Mouse (Mus musculus) heart, postnatal 0 days (tissue): ENCODE data around the gene Col6a5. TPM values are rescaled to one million over a fixed set of nuclear protein-coding genes. Genes with fewer than 3 reads are reported as not detected.

Experiments used
- ATAC-seq: fragments of 200-750 bp; cut with Nextera tagmentation; 2 replicates; pipeline ENCODE4 v1.8.0; 2017; ENCODE audit warnings: low read depth, moderate number of reproducible peaks, moderate library complexity; ENCODE audit not compliant: insufficient read depth
- DNase-seq: peaks from one replicate; pipeline ENCODE4 v3.0.0-alpha.2; 2016; ENCODE audit warnings: low spot score
- H3K27ac ChIP-seq: fragments of 300-500 bp; sonication (generic); 2 replicates; pipeline ENCODE4 v1.5.1; 2014; ENCODE audit warnings: low read depth, mild to moderate bottlenecking
- H3K27me3 ChIP-seq: fragments of 300-500 bp; sonication (generic); 2 replicates; pipeline ENCODE4 v1.6.1; 2014; ENCODE audit warnings: low read length, mixed read lengths; ENCODE audit not compliant: control insufficient read depth, insufficient read depth
- H3K36me3 ChIP-seq: fragments of 300-500 bp; sonication (generic); replicated peaks from 2 replicates; pipeline ENCODE4 v1.6.1; 2014; ENCODE audit warnings: low read length, mixed read lengths; ENCODE audit not compliant: control insufficient read depth, insufficient read depth
- H3K4me1 ChIP-seq: fragments of 300-500 bp; sonication (generic); 2 replicates; pipeline ENCODE4 v1.6.1; 2014; ENCODE audit warnings: antibody characterized with exemption; ENCODE audit not compliant: control insufficient read depth, insufficient read depth
- H3K4me2 ChIP-seq: fragments of 300-500 bp; sonication (generic); 2 replicates; pipeline ENCODE4 v1.6.1; 2014; ENCODE audit warnings: low read depth, mild to moderate bottlenecking, low read length, moderate library complexity
- H3K4me3 ChIP-seq: fragments of 300-500 bp; sonication (generic); 2 replicates; pipeline ENCODE4 v1.5.1; 2014; ENCODE audit warnings: low read depth, low read length
- H3K9ac ChIP-seq: fragments of 300-500 bp; sonication (generic); replicated peaks from 2 replicates; pipeline ENCODE4 v1.6.1; 2014; ENCODE audit warnings: low read depth, low read length, mixed read lengths
- H3K9me3 ChIP-seq: fragments of 300-500 bp; sonication (generic); replicated peaks from 2 replicates; pipeline ENCODE4 v1.6.1; 2016; ENCODE audit warnings: low read length; ENCODE audit not compliant: control insufficient read depth
- CTCF ChIP-seq: IDR thresholded peaks from 2 replicates; pipeline ENCODE4 v1.5.1; 2016; ENCODE audit warnings: antibody characterized with exemption, control low read depth, low read depth
- EP300 ChIP-seq: IDR thresholded peaks from 2 replicates; pipeline ENCODE4 v1.6.1; 2016; ENCODE audit warnings: antibody characterized with exemption, low read depth
- WGBS: fragments of 180-500 bp; shearing (Covaris S2); extraction: QIAGEN DNeasy Blood & Tissue Kit; methylation state at CpG from one replicate; pipeline ENCODE4 v1.1.7; 2014; 5-methylcytosine and 5-hydroxymethylcytosine counted together
- polyA plus RNA-seq: library from polyadenylated mRNA; unstranded; fragments of >200 nt; fragmentation: Nextera tagmentation; extraction: Ambion mirVana; gene quantifications from 2 replicates; pipeline ENCODE4 v1.2.1, GENCODE M21; 2015
- total RNA-seq: library from RNA; depleted of rRNA; stranded (reverse); fragments of >200 nt; gene quantifications from 2 replicates; pipeline ENCODE4 v1.2.3, GENCODE M21; 2014; ENCODE audit warnings: low replicate concordance

Col6a5 gene
- total and polyA plus RNA-seq, 2 experiments from 2014 or later: 0.03 TPM; not detected in 1

DNA sequence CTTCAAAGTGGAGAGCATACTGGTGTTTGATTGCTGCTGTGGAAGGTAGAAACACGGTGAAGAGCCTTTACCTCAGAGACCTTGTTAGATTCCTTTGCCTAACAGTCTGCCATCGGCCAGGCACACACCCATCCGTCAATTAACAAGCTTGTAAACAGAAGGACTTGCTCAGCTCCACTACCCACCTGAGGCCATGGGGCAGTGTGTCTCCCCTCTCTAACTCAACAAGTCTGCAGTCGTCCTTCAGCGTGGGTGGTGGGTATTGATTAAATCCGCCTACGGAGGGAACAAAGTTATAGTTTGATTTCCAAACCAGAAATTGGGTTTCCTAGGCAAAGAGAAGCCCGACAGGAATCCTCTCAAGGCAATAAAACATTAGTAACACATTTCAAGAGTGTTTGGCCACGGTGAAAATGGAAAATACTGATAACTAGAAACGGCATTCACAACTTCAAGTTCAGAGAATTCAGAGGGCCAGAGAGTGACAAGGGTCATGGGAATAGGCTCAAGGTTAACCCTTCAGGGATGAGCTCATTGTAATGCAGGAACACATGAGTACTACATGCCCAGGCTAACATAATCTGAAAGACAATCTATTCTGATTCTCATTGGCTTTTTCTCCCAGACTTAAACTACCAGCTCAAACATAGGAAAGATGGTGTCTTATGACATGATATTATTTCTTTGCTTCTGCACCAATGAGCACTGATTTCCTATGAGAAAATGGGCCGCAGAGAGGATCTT lies 81.9 kb downstream of the Col6a5 start:
- no peaks in the 10 kb centered on the region for H3K9me3 ChIP-seq
- 61% methylated on average over 11 of the region's 11 CpGs for WGBS
- no peak for ATAC-seq

DNA sequence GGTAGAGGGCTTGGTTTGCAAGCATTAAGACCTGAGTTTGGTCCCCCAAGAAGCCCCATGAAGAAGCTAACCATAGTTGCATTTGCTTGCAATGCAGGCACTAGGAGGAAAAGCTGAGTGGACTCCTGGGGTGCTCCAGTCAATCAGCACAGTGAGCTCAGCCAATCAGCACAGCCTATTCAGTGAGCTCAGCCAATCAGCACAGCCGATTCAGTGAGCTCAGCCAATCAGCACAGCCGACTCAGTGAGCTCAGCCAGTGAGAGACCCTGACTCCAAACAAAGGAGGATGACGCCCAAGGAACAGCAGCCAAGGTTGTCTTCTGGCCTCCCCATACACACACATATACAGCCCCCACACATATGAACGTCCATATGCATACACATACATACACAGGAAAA lies 84.3 kb downstream of the Col6a5 start:
- DNase-seq: no peak
- Histone ChIP-seq H3K4me3 (no peak overlapping the region), H3K36me3 (no peaks in the 10 kb centered on the region), H3K4me1 (peaks cover 9% of the 10 kb centered on the region; the same call in 1 of the 2 replicates), H3K9ac (no peak overlapping the region), H3K9me3 (no peaks in the 10 kb centered on the region), H3K4me2 (no peak overlapping the region), H3K27me3 (no peaks in the 10 kb centered on the region), H3K27ac (no peak overlapping the region)
- 74% methylated on average over 4 of the region's 4 CpGs for WGBS
- TF ChIP-seq EP300 (no peak), CTCF (no peak)
- no peak for ATAC-seq

More for the DNA sequence above, 81.9 kb downstream of the Col6a5 start:
- TF ChIP-seq EP300: no peak
- no peak for TF ChIP-seq CTCF
- no peak overlapping the region for H3K4me2 ChIP-seq
- H3K9ac ChIP-seq: no peak overlapping the region
- H3K27ac ChIP-seq: no peak overlapping the region
- peaks cover 9% of the 10 kb centered on the region; the same call in 1 of the 2 replicates for H3K4me1 ChIP-seq
- no peak for DNase-seq
- no peaks in the 10 kb centered on the region for H3K27me3 ChIP-seq
- H3K4me3 ChIP-seq: no peak overlapping the region
- no peaks in the 10 kb centered on the region for H3K36me3 ChIP-seq

DNA sequence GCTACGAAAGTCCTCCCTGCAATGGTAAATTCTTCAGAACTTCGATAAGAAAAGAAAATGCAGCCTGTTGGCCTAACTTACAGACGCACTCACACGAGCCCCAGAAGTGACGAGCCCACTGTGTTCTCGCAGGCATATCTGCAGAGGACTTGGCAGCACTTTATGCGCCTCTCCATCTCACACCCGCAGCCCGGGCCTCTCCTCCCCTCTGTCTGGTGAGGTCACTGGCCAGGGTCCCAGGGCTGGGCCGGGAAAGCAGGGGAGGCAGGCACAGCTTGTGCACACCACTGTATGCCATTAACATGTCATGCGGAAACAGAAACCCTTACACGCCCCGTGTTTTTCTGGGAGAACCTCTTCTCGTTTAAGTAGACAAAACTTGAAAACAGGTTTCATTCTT lies 88.8 kb downstream of the Col6a5 start:
- DNase-seq: peak; percentile 16
- WGBS: 42% methylated on average over 14 of the region's 14 CpGs
- no peaks in the 10 kb centered on the region for H3K27me3 ChIP-seq

DNA sequence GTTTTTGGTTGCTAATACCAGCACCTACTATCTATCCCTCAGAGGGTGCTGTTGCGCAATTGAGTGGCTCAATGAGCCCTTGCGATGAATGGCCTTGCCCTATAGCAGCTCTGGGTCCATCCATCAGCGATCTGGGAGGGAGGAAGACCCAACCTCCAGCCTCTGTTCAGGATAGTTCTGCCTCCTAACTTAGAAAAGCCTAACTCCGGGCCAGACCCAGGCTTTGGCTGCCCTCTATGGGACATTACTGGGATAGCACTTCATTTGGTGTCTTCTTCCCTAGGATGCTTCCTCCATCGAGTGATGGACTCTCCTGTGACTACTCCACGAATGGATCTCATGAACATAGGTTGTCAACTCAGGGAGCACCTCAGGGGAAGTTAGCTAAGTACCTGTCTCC lies 102.7 kb downstream of the Col6a5 start:
- Histone ChIP-seq H3K4me2 (no peak overlapping the region), H3K4me1 (no peaks in the 10 kb centered on the region), H3K27me3 (no peaks in the 10 kb centered on the region), H3K4me3 (no peak overlapping the region), H3K36me3 (no peaks in the 10 kb centered on the region), H3K27ac (no peak overlapping the region), H3K9ac (no peak overlapping the region), H3K9me3 (no peaks in the 10 kb centered on the region)
- peak; percentile 33; the same call in 1 of the 2 replicates for ATAC-seq
- no peak for TF ChIP-seq EP300
- peak; percentile 89 for TF ChIP-seq CTCF
- 12% methylated on average over 6 of the region's 6 CpGs for WGBS
- peak; percentile 63 for DNase-seq

More for the DNA sequence above, 88.8 kb downstream of the Col6a5 start:
- H3K27ac ChIP-seq: no peak overlapping the region
- TF ChIP-seq CTCF: no peak
- TF ChIP-seq EP300: no peak
- H3K36me3 ChIP-seq: no peaks in the 10 kb centered on the region
- ATAC-seq: no peak
- H3K4me2 ChIP-seq: no peak overlapping the region
- H3K4me1 ChIP-seq: no peaks in the 10 kb centered on the region
- no peaks in the 10 kb centered on the region for H3K9me3 ChIP-seq
- no peak overlapping the region for H3K9ac ChIP-seq
- H3K4me3 ChIP-seq: no peak overlapping the region

DNA sequence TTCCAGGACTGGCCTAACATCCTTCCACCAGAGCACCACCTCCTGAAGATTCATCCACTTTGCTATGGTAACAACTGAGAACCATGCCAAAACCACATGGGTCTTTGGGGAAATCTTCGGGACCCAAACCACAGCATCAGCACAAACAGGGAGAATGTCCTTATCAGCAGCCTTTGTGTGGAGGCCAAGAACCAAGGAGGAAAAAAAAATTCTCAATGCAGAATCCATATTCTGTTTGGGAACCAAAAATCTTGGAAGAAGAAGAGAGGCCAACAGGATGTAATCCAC lies 107.7 kb downstream of the Col6a5 start:
- no peak overlapping the region for H3K9ac ChIP-seq
- ATAC-seq (no peak), DNase-seq (no peak)
- no peak overlapping the region for H3K4me2 ChIP-seq
- no peak overlapping the region for H3K27ac ChIP-seq
- WGBS: 69% methylated on average over 1 of the region's 1 CpGs
- no peaks in the 10 kb centered on the region for H3K36me3 ChIP-seq
- H3K27me3 ChIP-seq: no peaks in the 10 kb centered on the region
- no peak overlapping the region for H3K4me3 ChIP-seq
- no peaks in the 10 kb centered on the region for H3K9me3 ChIP-seq
- TF ChIP-seq CTCF: no peak
- no peak for TF ChIP-seq EP300
- no peaks in the 10 kb centered on the region for H3K4me1 ChIP-seq
